Mouse (Mus musculus): Measurements from ENCODE around the gene Kirrel2.

GRCm38 (mm10) chr7:30456487-30456886 lies 1.0 kb downstream of the Kirrel2 start:
- TF ChIP-seq CTCF (IDR thresholded peaks at IDR 0.05; ENCODE audit: extremely low read depth, insufficient read depth, insufficient read length, insufficient replicate concordance), result no peak
- TF ChIP-seq POLR2A (IDR thresholded peaks at IDR 0.05; ENCODE audit: low read depth, low read length), result no peak
